Mouse (Mus musculus) cerebellum, adult 11 months (tissue): ENCODE results near the gene Rapgef5.

Experiments
- DNase-seq: peaks from one replicate; pipeline ENCODE4 v3.0.0; 2022

Gene Rapgef5

DNA sequence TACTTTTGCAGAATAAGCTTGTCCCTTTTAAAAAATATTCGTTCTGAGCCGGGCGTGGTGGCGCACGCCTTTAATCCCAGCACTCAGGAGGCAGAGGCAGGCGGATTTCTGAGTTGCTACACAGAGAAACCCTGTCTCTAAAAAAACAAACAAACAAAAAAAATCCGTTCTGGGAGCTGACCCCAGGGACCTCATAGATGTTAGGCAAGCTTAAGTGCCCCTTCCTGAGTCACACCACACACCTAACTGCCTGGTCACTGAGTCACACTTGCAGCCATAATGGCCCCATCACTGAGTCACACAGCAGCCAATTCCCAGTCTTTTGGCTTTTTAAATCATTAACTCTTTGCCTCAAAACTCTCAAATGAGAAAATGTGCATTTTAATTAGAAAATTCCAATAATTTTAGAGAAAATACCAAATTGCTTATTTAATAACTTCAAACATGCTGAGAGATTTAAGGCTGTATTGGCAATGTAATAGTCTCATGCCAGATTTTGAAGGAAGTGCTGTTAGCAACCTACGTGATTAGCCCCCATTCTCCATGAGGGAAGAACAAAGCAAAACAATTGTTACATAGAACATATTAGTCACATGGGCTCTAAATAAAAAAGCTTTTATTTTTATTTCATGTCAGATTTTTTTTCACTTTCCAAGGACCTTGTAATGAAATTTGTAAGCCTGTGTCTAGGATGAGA lies 211.3 kb downstream of the Rapgef5 start:
- DNase-seq, result no peak

GRCm38 (mm10) chr12:117728178-117728611 lies 211.9 kb downstream of the Rapgef5 start:
- DNase-seq, result no peak

GRCm38 (mm10) chr12:117733611-117734010 lies 217.3 kb downstream of the Rapgef5 start:
- DNase-seq, result no peak

GRCm38 (mm10) chr12:117736130-117736529 lies 219.9 kb downstream of the Rapgef5 start:
- no peak for DNase-seq

GRCm38 (mm10) chr12:117736928-117737327 lies 220.6 kb downstream of the Rapgef5 start:
- no peak for DNase-seq

GRCm38 (mm10) chr12:117737332-117738031 lies 221.2 kb downstream of the Rapgef5 start:
- no peak for DNase-seq

DNA sequence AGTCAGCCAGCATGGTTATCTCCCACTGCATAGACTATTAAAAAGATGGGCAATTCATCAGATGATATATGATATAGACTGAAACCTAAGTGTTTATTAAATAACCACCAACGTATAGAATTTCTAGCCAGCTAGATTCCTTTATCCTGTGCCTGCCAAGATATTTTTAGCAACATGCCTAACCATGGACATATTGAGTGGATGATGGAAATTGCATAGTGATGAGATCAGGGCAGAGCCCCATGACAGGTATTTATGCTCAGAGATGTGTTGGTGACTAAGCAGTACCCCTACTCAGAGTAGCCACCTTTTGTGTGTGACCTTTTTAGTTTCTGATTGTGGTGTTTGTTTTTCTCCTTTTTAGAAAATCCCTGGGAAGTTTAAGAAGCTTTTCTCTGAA lies 226.2 kb downstream of the Rapgef5 start:
- no peak for DNase-seq

DNA sequence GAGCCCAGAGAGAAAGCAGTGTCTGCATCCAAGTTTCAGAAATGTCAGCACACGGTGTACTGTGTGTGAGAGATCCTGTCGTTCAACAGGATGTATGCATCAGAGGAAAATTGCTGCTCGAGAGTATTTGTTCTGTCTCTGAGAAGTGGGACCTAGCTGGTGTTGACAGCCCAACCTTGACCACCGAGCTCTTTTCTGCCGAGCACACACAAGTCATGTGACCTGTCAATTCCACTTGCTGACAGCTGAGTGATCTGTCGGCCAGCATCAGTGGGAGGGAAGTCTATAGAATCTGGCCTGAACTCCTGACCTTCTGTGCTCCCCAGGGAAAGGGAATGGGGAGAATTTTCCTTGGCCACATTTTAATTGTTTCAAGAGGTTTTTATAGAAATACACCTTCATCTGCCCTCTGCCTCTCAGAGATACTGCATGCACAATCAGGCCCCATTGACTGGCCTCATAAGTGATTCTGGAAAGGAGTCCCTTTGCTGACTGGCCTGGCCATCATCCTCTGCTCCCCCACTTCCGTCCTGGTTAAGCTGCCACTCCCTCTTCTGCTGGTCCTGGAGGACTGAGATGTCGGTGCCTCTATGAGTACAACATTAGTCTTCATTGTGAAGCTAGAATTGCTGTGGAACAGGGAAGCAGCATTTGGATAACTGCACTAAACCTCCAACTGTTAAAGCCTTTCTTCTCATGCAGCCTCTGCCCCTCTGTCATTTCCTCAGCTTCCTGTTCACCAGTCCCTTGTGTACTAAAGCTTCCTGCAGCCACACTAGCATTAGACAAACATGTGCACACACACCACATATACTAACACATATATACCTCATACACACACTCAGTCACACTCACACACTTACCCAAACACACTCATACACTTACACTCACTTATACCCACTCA lies 228.6 kb downstream of the Rapgef5 start:
- no peak for DNase-seq

- no peak for DNase-seq
Measured at GRCm38 (mm10) chr12:117746611-117747010, 230.3 kb downstream of the Rapgef5 start.

GRCm38 (mm10) chr12:117751045-117751444 lies 234.8 kb downstream of the Rapgef5 start:
- no peak for DNase-seq

- DNase-seq, result no peak
Measured at GRCm38 (mm10) chr12:117751520-117752383, 235.5 kb downstream of the Rapgef5 start.

DNA sequence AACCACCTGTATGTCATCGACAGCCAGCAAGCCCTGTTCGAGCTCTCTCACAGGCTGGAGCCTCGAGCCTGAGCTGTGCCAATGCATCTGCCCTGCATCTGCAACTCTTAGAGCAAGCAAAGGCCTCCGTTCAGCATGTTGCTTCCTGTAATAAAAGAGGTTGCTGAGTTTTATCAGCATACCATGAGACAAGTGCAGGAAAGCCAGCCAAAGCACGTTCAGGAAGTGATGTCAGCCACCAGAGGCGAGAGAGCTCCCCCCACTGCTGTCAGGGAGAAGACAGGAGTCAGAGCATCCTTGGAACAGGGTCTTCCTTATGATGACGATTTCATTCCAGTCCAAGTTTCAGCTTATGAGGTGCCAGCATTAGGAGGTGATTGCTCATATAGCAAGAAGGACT lies 239.7 kb downstream of the Rapgef5 start:
- DNase-seq, result no peak

- DNase-seq, result no peak
Measured at GRCm38 (mm10) chr12:117760373-117760772, 244.1 kb downstream of the Rapgef5 start.

DNA sequence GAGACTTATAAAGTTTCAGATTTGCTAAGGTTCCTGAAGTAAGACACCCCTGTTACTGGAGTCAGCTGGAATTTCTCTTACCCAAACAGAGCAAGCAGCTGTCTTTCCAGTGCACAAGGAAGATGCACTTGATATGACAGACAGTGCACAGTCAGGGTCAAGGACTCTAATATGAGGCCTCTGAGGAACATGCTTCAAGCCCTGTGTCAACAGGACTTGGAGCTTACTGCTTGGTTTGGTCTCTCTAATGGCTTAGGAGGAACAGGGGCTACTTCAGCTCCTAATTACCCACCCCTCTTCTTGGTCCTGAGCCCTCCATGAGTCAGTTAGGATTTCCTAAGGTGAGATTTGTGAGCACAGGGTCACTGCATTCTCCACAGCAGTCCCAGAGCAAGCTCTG lies 244.6 kb downstream of the Rapgef5 start:
- no peak for DNase-seq

DNA sequence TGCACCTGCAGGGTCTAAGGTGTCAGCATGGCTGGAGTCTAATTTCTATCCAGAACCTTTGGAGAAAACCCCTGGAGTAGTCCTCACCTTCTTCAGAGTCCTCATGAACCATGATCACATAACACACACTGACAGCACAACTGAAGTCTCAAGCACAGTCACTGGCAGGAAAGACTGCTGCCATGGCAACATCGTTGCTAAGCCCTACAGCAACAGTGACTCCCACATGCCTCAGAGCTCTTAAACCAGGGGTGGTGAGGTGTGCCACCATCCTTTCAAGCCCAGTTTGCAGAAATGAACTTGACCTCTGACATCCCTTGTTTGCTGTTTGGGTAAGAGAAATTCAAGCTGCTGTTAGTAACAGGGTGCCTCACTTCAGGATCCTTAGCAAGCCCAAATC lies 245.4 kb downstream of the Rapgef5 start:
- DNase-seq, result no peak

GRCm38 (mm10) chr12:117763247-117763646 lies 247.0 kb downstream of the Rapgef5 start:
- DNase-seq, result no peak

DNA sequence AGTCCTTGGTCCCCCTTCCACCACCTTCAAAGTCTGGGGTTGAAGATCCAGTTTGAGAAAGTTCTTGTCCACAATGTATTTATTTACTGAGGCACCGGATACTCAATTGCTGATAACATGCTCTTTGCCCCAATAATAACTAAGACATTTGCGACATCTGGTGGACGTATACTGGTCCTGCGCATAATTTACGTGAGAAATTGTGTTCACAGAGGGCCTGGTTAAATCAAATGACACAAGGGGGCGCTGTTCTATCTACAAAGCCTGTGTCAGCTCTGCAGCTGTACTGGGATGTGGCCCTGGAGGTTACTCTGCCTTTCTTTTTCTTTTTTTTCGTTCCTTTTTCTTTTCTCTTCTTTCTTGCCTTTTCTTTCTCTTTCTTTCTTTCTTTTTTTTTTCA lies 248.6 kb downstream of the Rapgef5 start:
- peak; percentile 33 for DNase-seq

DNA sequence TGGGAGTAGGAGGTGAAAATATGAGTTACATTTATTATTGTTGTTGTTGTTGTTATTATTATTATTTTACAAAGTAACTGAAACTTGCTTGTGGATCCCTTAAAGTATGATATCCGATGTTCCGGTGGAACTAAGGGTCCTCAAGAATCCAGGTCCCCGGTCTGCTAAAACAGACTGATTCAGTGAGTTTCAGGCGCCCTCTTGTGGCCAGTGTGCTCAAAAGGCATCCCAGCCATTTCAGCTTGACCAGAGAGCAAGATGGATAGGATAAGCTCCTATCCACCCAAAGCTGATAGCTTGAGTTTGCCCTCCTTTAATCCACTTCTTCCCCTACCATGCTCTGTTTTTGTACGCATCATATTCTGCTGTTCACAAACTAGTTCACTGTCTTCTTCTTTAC lies 252.8 kb downstream of the Rapgef5 start:
- peak; percentile 39 for DNase-seq

DNA sequence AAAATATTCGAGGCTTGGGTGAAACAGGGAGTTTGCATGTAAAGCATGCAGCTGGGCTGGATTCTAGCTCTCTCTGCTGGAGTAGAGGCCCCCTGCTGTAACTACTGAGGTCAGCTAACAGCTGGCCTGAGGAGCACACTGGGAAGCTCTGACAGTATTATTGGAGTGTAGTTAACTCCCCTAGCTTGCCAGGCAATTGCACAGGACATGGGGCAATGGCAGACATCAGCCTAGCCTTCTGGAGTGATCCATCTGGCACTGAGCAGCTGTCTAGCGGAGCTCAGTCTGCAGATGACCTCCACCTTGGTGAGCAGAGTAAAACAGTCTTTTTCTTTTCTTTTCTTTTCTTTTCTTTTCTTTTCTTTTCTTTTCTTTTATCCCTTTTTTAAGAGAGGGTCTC lies 253.9 kb downstream of the Rapgef5 start:
- no peak for DNase-seq

- peak; percentile 7 for DNase-seq
Measured at GRCm38 (mm10) chr12:117771156-117771555, 254.9 kb downstream of the Rapgef5 start.

GRCm38 (mm10) chr12:117772638-117773037 lies 256.4 kb downstream of the Rapgef5 start:
- peak; percentile 15 for DNase-seq

GRCm38 (mm10) chr12:117776841-117777240 lies 260.6 kb downstream of the Rapgef5 start:
- no peak for DNase-seq
